In the genomic region with DNA sequence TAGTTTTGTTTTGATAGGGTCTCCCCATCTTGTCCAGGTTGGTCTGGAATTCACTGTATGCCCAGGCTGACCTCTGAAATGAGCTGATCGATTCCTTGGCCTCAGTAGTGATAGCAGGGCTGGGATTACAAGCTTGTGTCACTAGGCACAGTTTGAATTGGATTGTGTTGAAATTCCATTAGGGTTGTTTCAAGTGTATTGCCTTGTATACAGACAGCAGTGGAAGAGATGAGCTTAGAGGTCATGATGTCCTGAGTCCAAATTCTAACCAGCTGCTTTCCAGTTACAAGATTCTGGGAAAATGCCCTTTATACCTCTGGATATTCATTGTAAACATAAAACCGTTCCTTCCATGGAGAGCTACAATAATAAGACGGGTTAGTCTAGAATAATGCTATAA, we compare ENCODE assay signal across 8 mouse cellular contexts. TPM values are rescaled to one million over a fixed set of nuclear protein-coding genes. Genes with fewer than 3 reads are reported as not detected.
DNase-seq lines count a peak whose midpoint lies in the region; ATAC-seq lines count a peak whose summit lies in the region.

No protein-coding gene starts in this region.

- WGBS in kidney, embryonic 14.5 days: 20% methylated on average over 3 of the region's 3 CpGs
- 32% methylated on average over 3 of the region's 3 CpGs for WGBS in embryonic facial prominence, embryonic 10.5 days
- 26% methylated on average over 3 of the region's 3 CpGs for WGBS in hindbrain, embryonic 16.5 days
- WGBS in midbrain, embryonic 14.5 days: 26% methylated on average over 3 of the region's 3 CpGs

- ATAC-seq in kidney, embryonic 14.5 days (ENCODE audit: low FRiP score, low TSS enrichment): no peak
- ATAC-seq in hindbrain, embryonic 16.5 days: no peak
- no peak for ATAC-seq in midbrain, embryonic 14.5 days (ENCODE audit: low FRiP score, low TSS enrichment)

- H3K9ac ChIP-seq in kidney, embryonic 14.5 days (ENCODE audit: low read depth, low read length): peak overlapping the region; percentile 72; the same call in 1 of the 2 replicates
- peak overlapping the region; percentile 84 for H3K9ac ChIP-seq in hindbrain, embryonic 16.5 days (ENCODE audit: low read depth, low read length)
- peak overlapping the region; percentile 68 for H3K9ac ChIP-seq in midbrain, embryonic 14.5 days (replicated peaks; ENCODE audit: low read length)

- H3K9me3 ChIP-seq in kidney, embryonic 14.5 days (ENCODE audit: control insufficient read depth, low read length): no peaks in the 10 kb centered on the region
- H3K9me3 ChIP-seq in embryonic facial prominence, embryonic 10.5 days: no peaks in the 10 kb centered on the region
- H3K9me3 ChIP-seq in hindbrain, embryonic 16.5 days (ENCODE audit: control insufficient read depth, low read length): no peaks in the 10 kb centered on the region
- no peaks in the 10 kb centered on the region for H3K9me3 ChIP-seq in midbrain, embryonic 14.5 days (ENCODE audit: control insufficient read depth, low read length)

- peak overlapping the region; percentile 38; the same call in 1 of the 2 replicates for H3K27ac ChIP-seq in kidney, embryonic 14.5 days (ENCODE audit: low read depth, low read length)
- peak overlapping the region; percentile 91 for H3K27ac ChIP-seq in embryonic facial prominence, embryonic 10.5 days (replicated peaks)
- peak overlapping the region; percentile 87 for H3K27ac ChIP-seq in hindbrain, embryonic 16.5 days (ENCODE audit: low read depth, low read length)
- peak overlapping the region; percentile 81 for H3K27ac ChIP-seq in midbrain, embryonic 14.5 days (replicated peaks; ENCODE audit: low read depth, low read length)

- DNase-seq in kidney, adult 11 months: no peak
- no peak for DNase-seq in embryonic facial prominence, embryonic 10.5 days (ENCODE audit: low spot score)
- DNase-seq in midbrain, embryonic 14.5 days: no peak
- DNase-seq in adrenal gland, adult 2 months: no peak
- no peak for DNase-seq in right cerebral cortex, postnatal 14 days
- DNase-seq in thymus, postnatal 10 days (ENCODE audit: low spot score in 2 of 2): no peak

- peaks cover 15% of the 10 kb centered on the region; the same call in 1 of the 2 replicates for H3K4me1 ChIP-seq in kidney, embryonic 14.5 days (ENCODE audit: control insufficient read depth, insufficient read depth, low read length)
- H3K4me1 ChIP-seq in embryonic facial prominence, embryonic 10.5 days: peaks cover 39% of the 10 kb centered on the region
- peaks cover 20% of the 10 kb centered on the region for H3K4me1 ChIP-seq in hindbrain, embryonic 16.5 days (ENCODE audit: control insufficient read depth, insufficient read depth, low read depth, low read length)
- peaks cover 19% of the 10 kb centered on the region for H3K4me1 ChIP-seq in midbrain, embryonic 14.5 days (ENCODE audit: control insufficient read depth, insufficient read depth, low read length)

- H3K4me3 ChIP-seq in kidney, embryonic 14.5 days (ENCODE audit: low read length): peak overlapping the region; percentile 59
- peak overlapping the region; percentile 76 for H3K4me3 ChIP-seq in embryonic facial prominence, embryonic 10.5 days
- peak overlapping the region; percentile 68 for H3K4me3 ChIP-seq in hindbrain, embryonic 16.5 days (ENCODE audit: low read length)
- H3K4me3 ChIP-seq in midbrain, embryonic 14.5 days (replicated peaks; ENCODE audit: low read depth, low read length): peak overlapping the region; percentile 58

- H3K36me3 ChIP-seq in kidney, embryonic 14.5 days (ENCODE audit: control insufficient read depth, insufficient read depth, low read length): peaks cover 1% of the 10 kb centered on the region; the same call in 1 of the 2 replicates
- peaks cover 32% of the 10 kb centered on the region for H3K36me3 ChIP-seq in embryonic facial prominence, embryonic 10.5 days (replicated peaks)
- H3K36me3 ChIP-seq in hindbrain, embryonic 16.5 days (ENCODE audit: control insufficient read depth, insufficient read depth, low read length): no peaks in the 10 kb centered on the region; the same call in 1 of the 2 replicates
- H3K36me3 ChIP-seq in midbrain, embryonic 14.5 days (ENCODE audit: control insufficient read depth, insufficient read depth, low read length): peaks cover 3% of the 10 kb centered on the region

- peak overlapping the region; percentile 56 for H3K4me2 ChIP-seq in kidney, embryonic 14.5 days (replicated peaks; ENCODE audit: low read depth, low read length)
- H3K4me2 ChIP-seq in hindbrain, embryonic 16.5 days (ENCODE audit: low read length): peak overlapping the region; percentile 83
- H3K4me2 ChIP-seq in midbrain, embryonic 14.5 days (ENCODE audit: low read length): peak overlapping the region; percentile 73

- no peaks in the 10 kb centered on the region for H3K27me3 ChIP-seq in kidney, embryonic 14.5 days (ENCODE audit: control insufficient read depth, insufficient read depth, low read length)
- no peaks in the 10 kb centered on the region for H3K27me3 ChIP-seq in embryonic facial prominence, embryonic 10.5 days (replicated peaks; ENCODE audit: low read depth, poor library complexity, severe bottlenecking)
- no peaks in the 10 kb centered on the region for H3K27me3 ChIP-seq in hindbrain, embryonic 16.5 days (replicated peaks; ENCODE audit: control insufficient read depth, insufficient read depth, low read length)
- H3K27me3 ChIP-seq in midbrain, embryonic 14.5 days (ENCODE audit: control insufficient read depth, insufficient read depth, low read length): no peaks in the 10 kb centered on the region

RNA-seq across cellular contexts. Expression of a gene that starts 0.9 kb away (rescaled TPM):
- 76.9 and 99.8 TPM in 2 replicates for polyA plus RNA-seq in kidney, embryonic 14.5 days (2014; fragmentation: Nextera tagmentation; extraction: Ambion mirVana)
- 105 and 109 TPM in 2 replicates for polyA plus RNA-seq in embryonic facial prominence, embryonic 10.5 days (2016; fragmentation: Nextera tagmentation; extraction: Ambion mirVana)
- polyA plus RNA-seq in hindbrain, embryonic 16.5 days (2015; fragmentation: Nextera tagmentation; extraction: Ambion mirVana): 33.3 and 36.6 TPM in 2 replicates
- polyA plus RNA-seq in midbrain, embryonic 14.5 days (2014; fragmentation: Nextera tagmentation; extraction: Ambion mirVana): 35.9 and 41.8 TPM in 2 replicates
- total RNA-seq in adrenal gland, adult 2 months (2021): 10 to 100 TPM; 32.4 to 36.9 TPM
- polyA plus RNA-seq in adrenal gland, adult 2 months (2012; rRNA removed): 42.4 and 53.1 TPM in 2 replicates

RNA-seq across cellular contexts. Expression of a gene that starts 55.3 kb away (rescaled TPM):
- polyA plus RNA-seq in kidney, embryonic 14.5 days (2014; fragmentation: Nextera tagmentation; extraction: Ambion mirVana): 1.3 and 1.9 TPM in 2 replicates
- polyA plus RNA-seq in embryonic facial prominence, embryonic 10.5 days (2016; fragmentation: Nextera tagmentation; extraction: Ambion mirVana): 0.88 and 1.3 TPM in 2 replicates
- polyA plus RNA-seq in hindbrain, embryonic 16.5 days (2015; fragmentation: Nextera tagmentation; extraction: Ambion mirVana): 0.19 and 0.21 TPM in 2 replicates
- 0.11 and 0.22 TPM in 2 replicates for polyA plus RNA-seq in midbrain, embryonic 14.5 days (2014; fragmentation: Nextera tagmentation; extraction: Ambion mirVana)
- total RNA-seq in adrenal gland, adult 2 months (2021): 1 to 10 TPM; 3.5 to 4.2 TPM
- 0.30 and 0.44 TPM in 2 replicates for polyA plus RNA-seq in adrenal gland, adult 2 months (2012; rRNA removed)

RNA-seq across cellular contexts. Expression of a gene that starts 60.0 kb away (rescaled TPM):
- polyA plus RNA-seq in kidney, embryonic 14.5 days (2014; fragmentation: Nextera tagmentation; extraction: Ambion mirVana): 43.8 and 63.6 TPM in 2 replicates
- polyA plus RNA-seq in embryonic facial prominence, embryonic 10.5 days (2016; fragmentation: Nextera tagmentation; extraction: Ambion mirVana): 58.2 TPM in 2 replicates
- 33.6 and 37.9 TPM in 2 replicates for polyA plus RNA-seq in hindbrain, embryonic 16.5 days (2015; fragmentation: Nextera tagmentation; extraction: Ambion mirVana)
- polyA plus RNA-seq in midbrain, embryonic 14.5 days (2014; fragmentation: Nextera tagmentation; extraction: Ambion mirVana): 31.2 and 42.9 TPM in 2 replicates
- total RNA-seq in adrenal gland, adult 2 months (2021): 10 to 100 TPM; 47.0 to 48.2 TPM
- polyA plus RNA-seq in adrenal gland, adult 2 months (2012; rRNA removed): 2.2 and 3.6 TPM in 2 replicates

Comparison
In these comparisons a context has a peak if more than half of its experiments do, and no peak if none do; other contexts are left out.
1. H3K27ac ChIP-seq: peak in every context shown above with its lines; median percentile 91 in embryonic facial prominence, embryonic 10.5 days; 87 in hindbrain, embryonic 16.5 days; 81 in midbrain, embryonic 14.5 days; 38 in kidney, embryonic 14.5 days.